Mouse (Mus musculus) layer of hippocampus, adult 2 months (tissue): ENCODE results near the gene Irs2. TPM values are rescaled to one million over a fixed set of nuclear protein-coding genes. Genes with fewer than 3 reads are reported as not detected.

Experiments used
- DNase-seq, 2 experiments: peaks; one replicate each; pipeline ENCODE4 v3.0.0; 2022; ENCODE audit warnings: low spot score in 2 of 2
- H3K27ac ChIP-seq: fragments of 200-600 bp; 2 replicates; pipeline ENCODE4 v1.8.1; 2022
- H3K4me3 ChIP-seq: fragments of 200-600 bp; 2 replicates; pipeline ENCODE4 v1.8.1; 2022; ENCODE audit warnings: mild to moderate bottlenecking
- CTCF ChIP-seq: fragments of 200-600 bp; conservative IDR thresholded peaks from 2 replicates; pipeline ENCODE4 v1.8.1; 2022; ENCODE audit warnings: antibody characterized with exemption, mild to moderate bottlenecking, moderate library complexity
- total RNA-seq, 2 experiments: library from RNA; stranded (reverse); gene quantifications; 2 replicates each; pipeline ENCODE4 v1.2.3; 2021

The Irs2 gene
- total RNA-seq, 2 experiments from 2014 or later, result 74.3 to 74.9 TPM

DNA sequence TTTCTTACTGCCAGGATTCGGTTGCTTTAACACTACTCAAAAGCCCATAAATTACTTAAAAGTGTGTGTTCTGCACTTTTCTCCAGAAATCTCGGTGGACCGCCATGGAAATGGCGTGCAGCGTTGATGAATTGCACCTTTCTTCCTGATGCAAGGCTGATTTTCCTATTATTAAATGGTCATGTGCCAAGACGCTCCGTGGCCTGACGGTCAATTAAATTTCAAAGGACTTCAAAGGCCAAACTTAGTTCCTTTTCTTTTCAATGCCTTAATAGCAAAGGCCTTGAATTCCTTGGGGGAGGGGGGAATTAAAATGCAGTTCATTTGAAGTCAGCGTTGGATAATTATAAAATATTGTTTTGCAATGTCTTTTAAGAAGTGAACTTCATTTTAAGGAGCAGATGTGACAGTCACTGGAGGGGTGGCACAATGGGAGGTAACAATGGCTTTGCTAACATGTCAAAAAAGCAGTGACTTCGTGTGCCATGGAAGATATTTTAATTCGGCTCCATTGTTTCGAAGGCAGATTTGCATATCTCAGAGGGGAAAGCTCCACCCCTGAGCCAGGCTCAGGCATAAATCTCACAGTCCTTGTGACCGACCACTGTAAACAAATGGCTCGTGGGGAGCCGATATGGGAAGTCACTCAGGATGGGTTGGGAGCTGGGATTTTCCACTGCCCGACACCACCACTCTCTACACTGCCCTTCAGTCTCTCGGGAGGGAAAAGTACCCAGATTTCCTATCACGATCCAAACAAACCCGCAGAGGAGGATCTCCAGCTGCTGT is 27.6 kb upstream of the Irs2 start:
- no peak for TF ChIP-seq CTCF
- no peak overlapping the region for H3K27ac ChIP-seq
- no peak for DNase-seq
- H3K4me3 ChIP-seq, result no peak overlapping the region

GRCm38 (mm10) chr8:11024871-11025270 is 16.6 kb upstream of the Irs2 start:
- no peak for DNase-seq
- H3K27ac ChIP-seq, result no peak overlapping the region
- no peak for TF ChIP-seq CTCF
- H3K4me3 ChIP-seq, result no peak overlapping the region

GRCm38 (mm10) chr8:11020949-11021572 is 12.8 kb upstream of the Irs2 start:
- no peak for DNase-seq
- Histone ChIP-seq H3K27ac (no peak overlapping the region), H3K4me3 (no peak overlapping the region)
- TF ChIP-seq CTCF, result no peak

DNA sequence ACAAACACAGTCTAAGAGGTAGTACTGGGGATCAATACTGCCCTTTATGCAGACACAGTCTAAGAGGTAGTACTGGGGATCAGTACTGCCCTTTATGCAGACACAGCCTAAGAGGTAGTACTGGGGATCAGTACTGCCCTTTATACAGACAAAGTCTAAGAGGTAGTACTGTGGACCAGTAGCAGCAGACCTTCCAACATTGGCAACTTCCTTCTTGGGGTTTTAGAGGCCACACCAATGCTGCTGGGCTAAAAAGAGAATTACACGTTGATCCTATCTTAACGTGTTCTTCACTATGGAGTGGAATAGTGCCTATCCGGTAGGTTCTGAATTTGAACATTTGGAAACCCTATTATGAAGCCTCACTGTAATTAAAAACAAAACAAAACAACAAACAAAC is 7.4 kb upstream of the Irs2 start:
- Histone ChIP-seq H3K27ac (no peak overlapping the region), H3K4me3 (no peak overlapping the region)
- no peak for TF ChIP-seq CTCF
- no peak for DNase-seq

- no peak overlapping the region for H3K27ac ChIP-seq
- no peak overlapping the region for H3K4me3 ChIP-seq
- peak in 1 of 2 experiments; percentile 74 for DNase-seq
- peak; percentile 91 for TF ChIP-seq CTCF
These were observed 5.0 kb upstream of the Irs2 start for GRCm38 (mm10) chr8:11013258-11013657.

- no peak for DNase-seq
- TF ChIP-seq CTCF, result no peak
- H3K27ac ChIP-seq, result no peak overlapping the region
These were observed 3.7 kb upstream of the Irs2 start for GRCm38 (mm10) chr8:11011787-11012485.

GRCm38 (mm10) chr8:11010913-11011605 is 2.8 kb upstream of the Irs2 start:
- no peak for DNase-seq
- peak overlapping the region; percentile 98 for H3K27ac ChIP-seq
- no peak overlapping the region; the same call in 1 of the 2 replicates for H3K4me3 ChIP-seq
- no peak for TF ChIP-seq CTCF

More at GRCm38 (mm10) chr8:11011787-11012485, 3.7 kb upstream of the Irs2 start:
- no peak overlapping the region for H3K4me3 ChIP-seq

DNA sequence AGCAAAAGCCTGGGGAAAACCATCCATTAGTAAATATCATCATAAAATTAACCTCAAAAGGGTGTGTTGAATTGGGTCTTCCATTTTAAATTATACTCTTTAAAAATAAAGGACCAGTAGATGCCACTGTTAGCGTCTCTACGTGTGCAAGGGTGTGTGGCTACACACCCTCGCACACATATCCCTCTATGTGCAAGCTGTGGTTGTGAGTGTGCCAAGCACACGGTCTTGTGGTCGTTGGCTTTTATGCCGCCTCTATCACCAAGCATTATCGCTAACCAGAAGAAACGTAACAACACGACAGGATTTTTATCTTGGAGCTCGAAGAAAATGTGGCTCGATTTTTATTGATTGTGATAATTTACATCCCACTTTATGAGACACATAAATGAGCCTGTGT is 2.1 kb upstream of the Irs2 start:
- DNase-seq, result no peak
- TF ChIP-seq CTCF, result no peak
- Histone ChIP-seq H3K4me3 (peak overlapping the region; percentile 91), H3K27ac (peak overlapping the region; percentile 98)

GRCm38 (mm10) chr8:11009431-11010071 is 1.3 kb upstream of the Irs2 start:
- Histone ChIP-seq H3K27ac (peak overlapping the region; percentile 98), H3K4me3 (peak overlapping the region; percentile 91)
- peak; percentile 73 to 88 for DNase-seq
- no peak for TF ChIP-seq CTCF

DNA sequence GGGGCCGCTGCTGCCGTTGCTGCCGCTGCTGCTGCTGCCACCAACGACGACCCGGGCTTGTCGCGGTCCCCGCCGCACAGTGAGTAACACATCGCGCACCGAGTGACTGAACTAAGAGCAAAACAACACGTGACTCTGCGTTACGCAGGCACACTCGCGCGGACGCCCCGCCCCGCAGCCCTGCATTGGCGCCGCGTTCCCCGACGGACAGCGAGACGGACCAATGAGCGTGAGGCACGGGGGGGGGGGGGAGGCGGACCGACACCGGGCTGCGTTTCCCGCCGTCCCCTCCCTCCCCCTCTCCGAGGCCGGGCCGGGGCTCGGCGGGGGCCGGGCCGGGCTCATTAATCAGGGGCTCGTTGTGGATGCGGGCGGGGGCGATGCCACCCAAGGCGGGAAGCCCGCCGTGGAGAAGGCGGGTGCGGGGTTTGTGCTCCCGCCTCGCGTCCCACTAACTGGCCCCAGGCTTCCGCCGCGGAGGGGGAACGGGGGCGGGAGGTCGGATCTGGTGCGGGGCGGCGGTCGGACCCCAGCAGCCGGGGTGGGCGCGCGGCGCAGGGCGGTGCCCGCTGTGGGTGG is 673 bp upstream of the Irs2 start:
- Histone ChIP-seq H3K4me3 (peak overlapping the region; percentile 91), H3K27ac (peak overlapping the region; percentile 98)
- DNase-seq, result peak; percentile 97
- TF ChIP-seq CTCF, result no peak

- H3K4me3 ChIP-seq, result peak overlapping the region; percentile 91
- H3K27ac ChIP-seq, result peak overlapping the region; percentile 98
- DNase-seq, result peak in 1 of 2 experiments; percentile 48
- TF ChIP-seq CTCF, result no peak
These were observed 478 bp downstream of the Irs2 start for GRCm38 (mm10) chr8:11007581-11008378.
